Mouse (Mus musculus) leukemia stem cell, adult 10-12 weeks (primary cell): Measurements from ENCODE around the gene Zranb1. TPM values are rescaled to one million over a fixed set of nuclear protein-coding genes. Genes with fewer than 3 reads are reported as not detected.

ENCODE experiments used
- polyA plus RNA-seq: library from polyadenylated mRNA; stranded (reverse); fragments of >175 nt; gene quantifications from 2 replicates; pipeline ENCODE4 v1.2.3, GENCODE M21; 2012; ENCODE audit warnings: low replicate concordance

The Zranb1 gene
- polyA plus RNA-seq: 2.6 and 6.5 TPM in 2 replicates

DNA sequence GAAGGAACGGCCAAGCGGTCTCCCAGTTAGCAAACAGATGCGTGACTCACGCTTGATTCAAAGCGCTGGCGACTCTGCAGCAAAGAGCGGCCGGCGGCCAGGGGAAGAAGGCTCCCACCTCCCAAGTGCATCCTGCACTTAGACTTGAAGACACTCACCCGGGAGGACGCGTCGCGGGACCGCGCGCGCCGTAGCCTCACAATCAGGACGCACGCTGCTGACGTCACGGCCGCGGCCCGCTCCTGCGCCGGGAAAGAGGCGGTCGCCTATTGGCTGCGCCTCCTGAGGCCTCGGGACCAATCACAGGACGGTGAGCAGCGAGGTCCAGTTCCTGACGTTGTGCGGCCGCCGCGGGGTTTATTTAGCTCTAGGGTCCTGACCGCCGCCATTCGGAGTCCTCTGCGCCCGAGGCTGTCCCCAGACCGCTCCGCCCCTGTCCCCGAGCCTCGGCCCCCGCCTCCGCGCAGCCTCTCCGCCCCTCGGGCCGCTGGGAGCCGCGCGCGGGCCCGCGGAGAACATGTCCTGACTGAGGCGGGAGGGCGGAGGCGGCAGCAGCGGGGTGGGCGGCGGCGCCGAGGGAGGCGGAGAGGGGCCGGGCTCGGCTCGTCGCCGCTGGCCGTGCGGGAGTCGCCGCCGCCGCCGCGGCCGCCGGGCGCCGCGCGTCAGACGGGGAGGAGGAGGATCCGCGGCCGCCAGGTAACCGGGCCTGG, at the start of gene Zranb1:
TSS of gene Zranb1 (plus strand) at position 293 of the 710 bp plus-strand sequence.

Other genes with a start within 250 kb of the Zranb1 start
- gene Fam53b, start 117.3 kb upstream of the Zranb1 start, polyA plus RNA-seq: 164 and 175 TPM in 2 replicates
- gene Eef1akmt2, start 78.5 kb upstream of the Zranb1 start, polyA plus RNA-seq: 3.3 and 13.1 TPM in 2 replicates
- 2.8 and 3.0 TPM in 2 replicates for gene Abraxas2, start 71.9 kb upstream of the Zranb1 start, polyA plus RNA-seq
- not detected in 2 replicates for gene Fgfr2, start 192.2 kb downstream of the Zranb1 start, polyA plus RNA-seq
- gene Ctbp2, start 193.2 kb downstream of the Zranb1 start, polyA plus RNA-seq: 48.5 and 54.0 TPM in 2 replicates